Mouse (Mus musculus): ENCODE measurements around the gene Ctnnb1.

Ctnnb1 gene

DNA sequence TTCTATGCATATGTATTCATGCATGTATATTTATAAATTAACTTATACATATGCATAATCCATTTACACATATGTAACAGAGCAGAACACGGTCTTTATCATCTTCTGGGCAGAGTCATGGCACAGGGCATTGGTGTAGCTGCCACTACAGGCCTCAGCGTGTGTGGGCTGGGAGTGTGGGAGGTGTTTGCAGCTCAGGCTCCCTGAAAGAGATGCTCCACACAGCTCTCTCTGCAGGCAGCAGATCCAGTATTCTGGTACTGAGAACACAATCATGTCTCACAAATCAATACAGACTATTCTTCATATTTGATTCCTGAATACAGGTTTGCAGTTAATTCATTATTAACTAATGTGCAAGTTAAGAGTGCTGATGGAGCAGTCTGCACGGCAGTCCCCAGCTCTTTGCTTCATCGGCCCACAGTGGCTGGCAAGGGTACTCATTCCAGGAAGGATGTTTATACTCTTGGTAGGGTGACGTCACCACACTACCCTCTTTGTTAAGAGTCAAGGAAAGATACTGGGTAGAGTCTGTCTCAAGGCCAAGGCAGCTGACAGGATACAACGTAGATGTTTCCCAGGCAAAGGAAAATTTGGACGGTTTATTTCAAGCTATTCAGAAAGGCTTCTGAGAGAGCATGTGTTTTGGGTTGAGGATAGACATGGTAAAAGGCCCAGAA is 71.8 kb downstream of the Ctnnb1 start:
- peak; percentile 48 for DNase-seq

GRCm38 (mm10) chr9:121001681-121002540 is 72.9 kb downstream of the Ctnnb1 start:
- peak; percentile 84 for DNase-seq

DNA sequence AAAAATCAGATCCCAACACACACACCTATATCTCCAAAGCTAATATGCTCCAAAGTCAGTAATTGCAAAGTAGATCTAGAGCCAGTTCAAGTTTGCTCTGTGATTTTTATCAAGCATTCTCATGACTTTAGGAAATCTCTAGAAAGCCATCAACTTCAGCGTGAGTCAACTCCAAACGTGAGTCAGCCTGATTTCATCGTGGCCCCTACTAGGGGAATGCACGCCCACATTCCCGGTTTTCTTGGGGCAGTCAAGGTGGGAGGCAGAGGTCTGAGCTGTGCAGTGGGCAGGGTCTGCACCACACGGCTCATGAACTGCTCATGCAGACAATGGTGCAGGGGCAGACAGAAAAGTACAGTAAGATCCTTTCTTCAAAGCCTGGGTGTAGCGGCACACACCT is 76.9 kb downstream of the Ctnnb1 start:
- no peak for DNase-seq
